Mouse (Mus musculus): ENCODE data around the gene Rrp7a.

Gene Rrp7a

DNA sequence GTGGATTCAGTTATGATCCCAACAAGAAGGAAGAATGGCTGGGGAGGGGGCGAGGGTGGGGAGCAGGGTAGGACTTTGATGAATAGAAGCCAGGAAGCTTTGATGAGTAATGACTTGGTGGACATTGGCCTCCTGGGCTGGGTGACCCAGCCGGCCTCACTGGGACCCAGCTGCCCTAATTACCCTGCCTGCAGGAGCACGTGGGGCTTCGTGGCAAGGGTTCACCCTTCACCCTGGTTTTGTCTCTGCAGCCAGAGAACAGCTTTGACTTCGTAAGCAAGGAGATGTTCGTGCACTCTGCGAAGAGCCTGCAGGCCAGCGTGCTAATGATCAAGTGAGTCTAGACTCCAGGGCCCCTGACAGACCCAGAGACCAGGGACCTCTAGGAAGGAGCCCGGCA, 8.5 kb downstream of the Rrp7a start:
- in situ Hi-C loops (cut with MboI, MseI): loop anchor here (25.0 kb wide), 1 partner anchor 1702 kb away; the partner anchor contains the start of genes Dnajb7, St13 and Xpnpep3

DNA sequence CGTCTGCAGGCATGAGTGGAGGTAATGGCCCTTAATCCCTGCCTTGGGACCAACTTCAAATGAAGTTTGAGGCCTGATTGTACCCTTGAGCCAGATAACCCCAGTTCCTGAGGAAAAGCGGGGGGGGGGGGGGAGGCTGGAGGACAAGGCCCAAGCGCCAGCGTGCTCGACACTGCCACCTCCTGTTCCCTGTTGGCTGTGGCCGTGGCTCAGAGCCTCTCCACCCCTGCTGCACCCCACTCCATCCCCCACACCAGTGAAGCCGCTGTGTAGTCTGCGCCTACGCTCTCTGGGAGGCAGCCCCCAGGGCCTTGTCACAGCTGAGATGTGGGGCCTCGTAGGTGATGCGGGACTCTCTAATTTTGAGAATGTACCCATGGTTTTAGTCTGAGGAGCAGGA, 9.7 kb downstream of the Rrp7a start:
- in situ Hi-C loops (cut with MboI, MseI): loop anchor here (25.0 kb wide), 1 partner anchor 1701 kb away; the partner anchor contains the start of genes Dnajb7, St13 and Xpnpep3

DNA sequence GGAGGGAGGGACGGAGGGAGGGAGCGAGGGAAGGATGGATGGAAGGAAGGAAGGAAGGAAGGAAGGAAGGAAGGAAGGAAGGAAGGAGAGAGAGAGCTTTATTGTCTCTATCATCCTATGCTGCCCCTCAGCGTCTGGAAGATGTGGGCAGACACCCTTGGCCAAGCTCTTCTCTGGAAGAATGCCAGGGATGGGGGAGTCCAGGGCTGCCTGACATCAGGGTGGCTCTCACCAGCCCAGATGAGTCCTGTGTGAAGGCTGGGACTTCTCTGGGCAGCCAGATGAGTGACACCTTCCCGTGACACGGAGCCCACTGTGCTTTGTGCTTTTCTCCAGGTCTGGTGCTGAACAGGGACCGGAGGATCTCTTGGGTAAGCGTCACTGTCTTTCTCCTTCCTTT, 10.7 kb downstream of the Rrp7a start:
- in situ Hi-C loops (cut with MboI, MseI): loop anchor here (25.0 kb wide), 1 partner anchor 1700 kb away; the partner anchor contains the start of genes Dnajb7, St13 and Xpnpep3

DNA sequence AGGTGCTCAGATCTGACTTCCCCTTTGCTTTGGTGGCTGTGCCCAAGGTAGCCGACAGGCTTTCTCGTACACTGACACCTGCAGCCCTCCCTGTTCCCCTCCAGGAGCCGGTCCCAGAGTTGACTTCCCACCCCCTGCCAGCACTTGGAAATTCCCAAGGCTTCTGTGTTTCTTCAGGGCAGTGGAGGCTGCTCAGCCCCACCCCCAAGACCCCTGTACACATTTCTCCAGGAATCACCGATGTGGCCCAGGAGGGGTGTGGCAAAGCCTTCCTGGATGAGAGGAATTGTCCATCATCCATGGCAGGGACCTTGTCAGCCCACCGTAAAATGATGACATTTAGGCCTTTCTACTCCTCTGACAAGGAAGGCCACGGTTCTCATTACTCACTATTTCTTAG, 11.3 kb downstream of the Rrp7a start:
- in situ Hi-C loops (cut with MboI, MseI): loop anchor here (25.0 kb wide), 1 partner anchor 1699 kb away; the partner anchor contains the start of genes Dnajb7, St13 and Xpnpep3

DNA sequence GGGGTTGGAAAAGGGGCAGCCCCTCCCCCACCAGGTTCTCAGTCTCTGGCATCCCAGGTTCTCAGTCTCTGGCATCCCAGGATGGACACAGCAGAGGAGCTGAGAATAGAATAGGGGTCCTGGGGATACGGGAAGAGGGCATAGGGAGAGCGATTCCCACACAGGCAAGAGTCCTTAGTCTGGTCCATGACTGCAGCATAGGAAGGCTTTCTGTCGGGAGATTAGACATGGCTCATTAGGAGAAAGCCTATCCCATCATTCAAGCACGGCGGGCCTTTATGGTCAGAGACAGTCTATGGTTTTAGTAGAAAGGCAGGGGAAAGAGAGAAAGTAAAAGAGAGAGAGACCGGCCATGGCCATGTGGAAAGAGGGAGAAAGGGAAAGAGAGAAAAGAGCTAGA, 14.8 kb downstream of the Rrp7a start:
- in situ Hi-C loops (cut with MboI, MseI): loop anchor here (25.0 kb wide), 1 partner anchor 1696 kb away; the partner anchor contains the start of genes Dnajb7, St13 and Xpnpep3

DNA sequence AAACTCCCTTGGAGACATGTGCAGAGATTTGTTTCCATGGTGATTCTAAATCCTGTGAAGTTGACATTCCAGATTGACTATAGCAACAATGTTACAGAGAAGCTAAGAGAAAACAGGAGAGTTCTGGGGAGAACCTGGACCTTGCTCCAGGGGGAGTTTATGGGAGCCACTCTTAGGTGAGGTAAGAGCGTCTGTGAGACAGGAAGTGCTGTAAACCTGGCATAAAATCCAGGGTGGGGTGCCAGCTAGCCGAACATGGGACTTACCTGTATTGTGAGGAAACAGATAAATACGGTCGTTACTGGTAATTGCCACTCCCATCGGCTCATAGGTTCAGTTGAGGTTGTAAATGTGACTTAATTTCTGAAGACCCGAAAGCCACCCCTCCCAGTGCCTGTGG, 16.2 kb downstream of the Rrp7a start:
- in situ Hi-C loops (cut with MboI, MseI): loop anchor here (25.0 kb wide), 1 partner anchor 1694 kb away; the partner anchor contains the start of genes Dnajb7, St13 and Xpnpep3

DNA sequence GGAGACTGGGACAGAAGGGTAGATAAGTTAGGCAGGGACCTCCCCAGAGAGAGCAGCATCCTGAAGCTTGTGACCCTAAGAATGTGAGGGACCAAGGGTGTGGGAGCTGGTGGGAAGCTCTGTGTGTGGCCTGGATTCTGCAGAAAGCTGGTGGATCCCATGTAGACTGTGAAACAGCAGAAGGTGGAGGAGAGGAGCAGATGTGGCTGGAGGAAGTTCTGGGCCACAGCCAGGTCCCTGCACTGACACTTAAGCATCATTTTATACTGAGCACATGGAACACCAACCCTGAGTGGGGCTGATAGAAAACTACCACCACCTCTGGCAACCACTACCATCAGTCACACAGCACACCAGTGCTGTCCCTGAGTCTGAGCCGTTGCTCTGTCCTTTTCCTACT, 19.5 kb downstream of the Rrp7a start:
- in situ Hi-C loops (cut with MboI, MseI): loop anchor here (25.0 kb wide), 1 partner anchor 1691 kb away; the partner anchor contains the start of genes Dnajb7, St13 and Xpnpep3

DNA sequence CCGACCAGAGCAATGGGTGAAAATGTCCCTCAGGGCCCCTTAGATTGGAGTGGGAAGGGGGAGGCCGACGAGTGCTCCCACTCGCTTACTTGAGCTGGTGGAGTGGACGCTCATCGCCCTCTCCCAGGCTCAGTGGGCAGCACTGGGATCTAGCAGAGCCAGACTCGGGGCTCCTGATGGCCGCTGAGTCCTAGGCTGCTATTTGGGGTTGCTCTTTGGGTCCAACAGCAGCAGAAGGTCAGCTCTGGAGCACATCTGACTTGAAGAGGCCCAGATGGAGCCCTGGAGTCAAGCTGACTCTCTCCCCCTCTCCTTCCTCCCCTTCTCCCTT, 22.3 kb downstream of the Rrp7a start:
- in situ Hi-C loops (cut with MboI, MseI): loop anchor here (25.0 kb wide), 1 partner anchor 1688 kb away; the partner anchor contains the start of genes Dnajb7, St13 and Xpnpep3

DNA sequence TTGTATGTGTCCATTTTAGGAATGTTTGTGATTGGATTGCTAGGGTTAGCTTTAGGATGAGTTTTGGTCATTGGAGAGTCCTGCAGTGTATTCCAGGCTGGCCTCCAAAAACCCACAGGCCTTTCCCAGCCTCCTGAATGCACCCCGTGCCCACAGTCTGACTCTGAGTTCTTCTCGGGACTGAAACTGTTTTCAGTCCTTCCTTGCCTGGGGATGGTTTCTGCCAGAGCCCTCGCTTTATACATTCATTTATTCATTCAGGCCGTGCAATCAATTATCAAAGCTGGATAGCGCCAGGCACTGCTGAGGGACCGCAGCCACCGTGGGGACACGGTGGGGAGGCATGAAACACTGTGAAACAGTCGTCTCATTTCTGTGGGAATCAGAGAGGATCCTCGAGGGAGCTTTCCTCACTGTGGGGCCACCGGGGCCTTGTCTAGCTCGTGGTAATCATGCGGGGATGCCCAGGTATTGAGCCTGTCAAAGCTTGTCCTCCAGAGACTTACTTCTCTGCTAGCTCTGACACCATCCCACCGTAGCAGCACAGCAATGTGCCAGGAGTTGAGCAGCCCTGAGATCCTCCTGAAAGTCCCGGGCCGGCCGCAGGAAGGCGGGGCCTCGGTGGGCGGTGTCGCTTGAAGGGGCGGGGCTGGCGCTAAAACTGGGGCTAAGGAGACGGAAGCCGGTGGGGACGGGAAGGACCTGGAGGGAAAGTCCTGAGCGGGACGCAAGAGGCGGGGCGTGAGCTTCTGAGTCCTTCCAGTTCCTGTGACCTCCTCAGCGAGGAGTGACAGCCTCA, 22.9 kb downstream of the Rrp7a start:
- in situ Hi-C loops (cut with MboI, MseI): loop anchor here (25.0 kb wide), 1 partner anchor 1687 kb away; the partner anchor contains the start of genes Dnajb7, St13 and Xpnpep3

DNA sequence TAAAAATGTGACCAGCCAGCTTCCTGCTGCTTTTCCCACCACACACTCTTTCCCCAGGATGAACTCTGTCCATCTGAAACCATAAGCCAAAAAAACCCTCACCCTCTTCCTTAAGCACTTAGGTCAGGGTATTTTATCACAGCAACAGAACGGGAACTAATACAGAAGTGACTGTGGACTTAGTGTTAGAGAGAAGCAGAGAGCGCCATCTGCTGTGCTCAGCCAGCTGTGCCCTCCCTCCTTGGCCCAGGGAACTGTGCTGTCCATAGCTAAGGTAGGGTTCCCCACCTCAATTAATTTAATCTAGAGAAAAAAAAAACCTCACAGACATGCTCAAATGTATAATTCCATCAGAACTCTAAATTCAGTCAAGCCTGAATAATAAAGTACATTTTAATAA, 26.7 kb downstream of the Rrp7a start:
- in situ Hi-C loops (cut with MboI, MseI): no loop called here

DNA sequence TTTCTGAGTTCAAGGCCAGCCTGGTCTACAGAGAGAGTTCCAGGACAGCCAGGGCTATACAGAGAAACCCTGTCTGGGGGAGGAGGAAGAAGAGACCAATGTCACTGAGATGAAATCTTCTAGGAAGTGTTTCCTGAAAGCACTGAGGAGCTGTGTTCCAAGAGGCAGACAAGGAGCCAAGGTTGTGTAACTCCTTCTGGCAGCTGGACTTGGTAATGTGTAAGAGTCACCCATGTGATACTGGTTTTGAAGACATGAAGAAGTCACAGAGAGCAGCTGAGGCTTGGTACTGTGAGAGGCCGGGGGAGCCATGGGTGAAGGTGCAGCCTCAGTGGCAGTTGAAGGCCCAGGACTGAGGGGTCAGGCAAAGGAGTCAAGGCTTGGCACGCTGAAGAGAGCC, 28.9 kb downstream of the Rrp7a start:
- in situ Hi-C loops (cut with MboI, MseI): no loop called here

DNA sequence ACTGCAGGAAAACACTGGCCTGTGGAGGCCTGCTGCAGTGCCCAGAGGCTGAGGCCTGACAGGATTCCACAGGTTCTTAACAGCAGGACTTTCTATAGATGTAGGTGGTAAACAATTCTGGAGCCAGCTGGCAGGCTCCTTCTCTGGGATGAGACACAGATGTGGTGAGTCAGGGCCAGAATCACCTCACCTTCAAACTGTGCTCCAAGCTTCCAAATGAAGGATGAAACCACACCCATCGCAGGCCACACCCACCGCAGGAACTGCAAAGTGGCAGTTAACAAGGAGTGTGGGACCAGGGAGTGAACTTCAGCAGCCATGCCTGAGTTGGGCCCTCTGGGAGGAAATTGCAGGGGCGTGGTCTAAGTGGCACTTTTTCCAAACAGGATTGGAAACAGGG, 31.7 kb downstream of the Rrp7a start:
- in situ Hi-C loops (cut with MboI, MseI): no loop called here

DNA sequence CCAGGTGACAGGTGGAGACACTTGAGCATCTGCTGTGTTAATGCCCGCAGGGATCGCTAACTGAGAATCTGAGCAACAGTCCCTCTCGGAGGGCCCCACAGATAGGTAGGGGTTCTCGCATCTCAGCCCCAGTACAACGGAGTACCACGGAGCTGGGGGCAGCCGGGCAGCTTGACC, 33.3 kb downstream of the Rrp7a start, which contains the start of gene Serhl:
Gene Serhl (plus strand): TSS at position 78 of the 177 bp plus-strand sequence.
- in situ Hi-C loops (cut with MboI, MseI): no loop called here

DNA sequence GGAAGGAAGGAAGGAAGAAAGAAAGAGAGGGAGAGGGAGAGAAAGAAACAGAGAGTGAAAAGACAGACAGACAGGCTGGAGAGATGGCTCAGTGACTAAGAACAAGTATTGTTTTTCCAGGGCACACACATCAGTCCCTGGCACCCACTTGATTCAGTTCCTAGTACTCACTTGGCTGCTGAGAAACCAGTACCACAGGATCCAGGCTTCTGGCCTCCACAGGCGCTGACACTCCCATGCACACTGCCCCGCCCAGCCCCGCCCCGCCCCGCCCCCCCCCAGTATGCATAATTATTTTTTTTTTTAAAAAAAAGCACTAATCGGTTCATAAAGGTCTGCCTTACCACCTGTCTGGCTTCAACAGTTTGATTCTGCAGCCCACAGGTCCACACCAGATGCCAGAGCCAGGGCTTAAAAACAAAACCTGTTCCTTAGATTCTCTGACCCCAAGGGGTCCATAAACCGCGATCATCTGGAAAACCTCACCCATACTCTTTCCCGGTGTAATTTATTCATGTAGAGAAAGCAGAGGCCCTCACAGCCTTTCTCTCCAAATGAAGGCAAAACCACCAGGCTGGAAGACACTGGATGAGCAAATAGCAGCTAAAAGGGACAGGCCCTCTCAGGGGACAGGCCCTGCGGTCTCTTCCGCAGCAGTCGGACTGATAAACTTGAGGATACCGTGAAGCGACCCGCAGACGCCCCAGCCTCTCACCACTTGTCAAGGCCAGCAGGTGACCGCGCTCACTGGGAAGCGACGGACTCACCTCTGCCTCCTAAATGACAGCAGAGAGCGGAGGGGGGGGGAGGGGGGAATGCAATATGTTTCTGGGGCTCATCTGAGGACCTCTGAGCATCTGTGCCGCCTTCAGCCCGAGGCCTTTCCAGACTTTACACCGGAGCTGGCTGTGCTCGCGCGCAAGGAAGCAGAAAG, 33.8 kb downstream of the Rrp7a start:
- in situ Hi-C loops (cut with MboI, MseI): no loop called here

DNA sequence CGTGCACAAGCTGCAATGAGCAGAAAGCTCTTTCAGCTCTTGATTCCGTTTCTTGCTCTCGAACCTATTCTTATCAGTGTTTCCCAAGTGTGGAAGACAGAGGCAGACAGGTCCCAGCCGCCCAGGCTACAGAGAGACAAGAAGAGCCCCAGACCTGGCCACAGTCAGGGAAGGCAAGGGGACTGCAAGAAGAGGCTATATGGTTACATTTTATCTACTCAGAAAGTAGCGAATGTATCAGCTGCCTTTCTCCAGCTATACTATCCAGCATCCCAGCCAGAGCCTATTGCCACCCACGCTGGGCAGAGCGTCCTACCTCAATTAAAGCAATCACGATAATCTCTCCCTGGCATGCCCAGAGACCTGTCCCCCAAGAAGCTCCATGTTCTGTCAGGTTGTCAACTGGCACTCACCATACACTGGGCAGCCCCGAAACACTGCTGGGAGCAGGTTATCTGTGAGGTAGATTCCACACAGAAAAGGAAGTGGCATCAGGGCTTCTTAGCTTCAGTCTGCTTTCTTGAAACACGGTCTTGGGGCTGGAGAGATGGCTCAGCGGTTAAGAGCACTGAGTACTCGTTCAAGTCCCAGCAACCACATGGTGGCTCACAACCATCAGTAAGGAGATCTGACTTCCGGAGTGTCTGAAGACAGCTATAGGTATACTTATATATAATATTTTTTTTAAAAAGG, 35.8 kb downstream of the Rrp7a start:
- in situ Hi-C loops (cut with MboI, MseI): no loop called here

DNA sequence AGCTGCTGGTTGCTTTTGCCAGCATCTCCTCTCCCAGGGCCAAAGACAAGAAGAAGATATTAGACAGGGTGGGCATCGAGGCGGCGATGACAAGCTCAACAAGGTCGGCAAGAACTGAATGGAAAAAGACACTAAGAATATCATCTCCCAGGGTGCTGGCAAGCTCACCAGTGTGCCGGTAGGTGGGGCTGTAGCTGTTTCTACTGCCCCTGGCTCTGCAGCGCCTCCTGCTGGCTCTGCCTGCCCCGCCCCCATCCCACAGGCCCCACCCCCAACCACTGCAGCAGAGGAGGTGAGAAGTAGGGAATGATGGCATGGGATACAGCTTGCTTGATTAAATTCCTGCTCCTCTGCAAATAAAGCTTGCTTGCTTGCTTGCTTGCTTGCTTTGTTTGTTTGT, 36.7 kb downstream of the Rrp7a start:
- in situ Hi-C loops (cut with MboI, MseI): no loop called here

DNA sequence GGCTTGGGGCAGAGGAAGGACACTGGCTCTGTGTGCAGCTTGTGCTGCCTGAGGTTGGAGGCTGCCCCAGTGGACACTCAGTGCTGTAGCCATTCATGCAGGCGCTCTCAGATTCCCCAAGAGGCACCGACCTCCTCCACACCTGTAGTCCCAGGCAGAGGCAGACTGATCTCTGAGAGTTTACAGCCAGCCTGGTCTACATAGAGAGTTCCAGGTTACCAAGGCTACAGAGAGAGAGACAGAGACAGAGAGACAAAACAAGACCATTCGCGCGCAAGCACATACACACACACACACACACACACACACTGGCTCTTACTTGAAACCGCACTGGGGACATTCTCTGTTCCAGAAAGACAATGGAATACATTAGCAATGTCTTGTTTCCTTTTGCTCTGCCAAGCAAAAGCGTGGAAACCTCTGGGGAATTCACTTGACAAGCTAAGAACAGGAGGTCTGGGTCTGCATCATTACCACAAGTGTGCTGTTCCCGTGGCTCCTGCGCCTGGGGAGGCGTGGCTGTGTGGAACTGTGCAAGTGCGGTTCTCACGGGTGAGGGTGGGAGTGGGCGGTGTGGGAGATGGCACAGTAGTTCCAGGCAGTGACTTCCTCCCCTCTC, 38.5 kb downstream of the Rrp7a start:
- in situ Hi-C loops (cut with MboI, MseI): no loop called here

DNA sequence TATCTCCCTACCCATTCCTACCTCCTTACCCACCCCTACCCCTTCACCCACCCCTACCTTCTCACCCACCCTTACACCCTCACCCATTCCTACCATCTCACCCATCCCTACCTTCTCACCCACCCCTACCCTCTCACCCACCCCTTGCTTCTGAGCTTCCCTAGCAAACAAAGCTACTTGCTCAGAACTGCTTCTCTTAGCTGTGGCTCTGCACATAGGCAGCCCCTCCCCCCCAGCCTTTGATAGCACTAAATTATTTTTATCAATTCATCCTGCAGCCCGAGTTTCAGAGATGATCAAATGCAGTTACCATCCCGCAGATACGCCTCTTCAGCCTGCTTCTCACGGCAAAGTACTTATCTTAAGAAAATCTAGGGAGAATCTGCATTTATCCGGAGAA, 39.1 kb downstream of the Rrp7a start:
- in situ Hi-C loops (cut with MboI, MseI): no loop called here

DNA sequence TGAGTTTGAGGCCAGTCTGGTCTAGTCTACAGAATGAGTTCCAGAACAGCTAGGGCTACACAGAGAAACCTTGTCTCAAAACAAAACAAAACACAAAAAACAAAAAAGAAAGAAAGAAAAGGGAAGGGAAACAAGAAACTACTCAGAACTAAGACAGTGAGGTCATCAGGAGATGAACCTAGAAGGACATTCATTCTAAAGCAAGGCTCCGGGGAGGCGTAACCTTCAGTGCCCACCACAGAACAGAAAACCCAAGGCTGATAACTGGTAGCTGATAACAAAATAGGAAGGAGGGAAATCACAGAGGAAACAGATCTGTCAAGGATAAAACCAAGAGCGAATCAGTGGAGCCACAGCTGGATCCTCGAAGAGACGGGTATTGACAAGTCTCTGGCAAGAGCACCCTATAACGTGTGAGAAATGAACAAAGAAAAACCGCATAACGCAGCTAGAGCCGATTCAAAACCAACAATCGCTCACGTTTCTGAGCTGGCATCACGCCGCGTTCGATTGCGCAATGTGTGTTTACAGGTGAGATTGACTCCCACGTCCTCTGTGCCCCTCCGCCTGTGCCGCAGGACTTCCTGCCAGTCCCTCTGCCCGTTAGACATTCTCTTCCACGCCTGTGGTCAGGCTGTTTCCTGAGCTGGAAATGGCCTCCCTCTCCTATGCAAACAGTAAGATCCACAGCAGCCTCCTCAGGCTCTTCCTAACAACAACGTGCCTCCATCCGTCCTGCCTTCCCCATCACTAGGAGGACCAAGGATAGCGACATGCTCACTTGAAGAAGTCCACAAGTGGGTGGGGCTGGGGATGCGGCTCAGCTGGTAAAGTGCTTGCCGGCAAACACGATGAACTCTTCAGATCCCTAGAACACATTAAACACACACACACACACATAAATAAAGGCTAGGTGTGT, 46.7 kb downstream of the Rrp7a start:
- in situ Hi-C loops (cut with MboI, MseI): loop anchor here (10.0 kb wide), 1 partner anchor 271 kb away; no protein-coding TSS in a partner anchor

DNA sequence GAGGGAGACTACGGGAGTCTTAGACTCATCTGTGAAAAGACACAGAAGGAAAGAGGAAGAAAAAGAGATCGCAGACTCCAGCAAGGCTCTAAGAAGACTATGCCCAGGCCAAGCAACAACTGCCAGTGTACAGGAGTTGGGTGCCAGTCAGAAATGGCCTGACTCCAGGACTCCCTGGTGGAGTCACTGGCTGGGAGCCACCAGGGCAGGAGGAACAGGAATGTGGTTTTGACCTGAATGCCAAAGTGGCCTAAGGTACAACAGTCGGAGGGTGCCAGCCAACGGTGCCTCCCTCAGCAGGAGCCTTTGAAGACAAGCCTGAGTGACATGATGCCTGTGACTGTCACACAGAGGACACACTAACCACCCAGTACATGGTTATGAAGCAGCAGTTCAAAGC, 48.4 kb downstream of the Rrp7a start:
- in situ Hi-C loops (cut with MboI, MseI): loop anchor here (10.0 kb wide), 1 partner anchor 269 kb away; no protein-coding TSS in a partner anchor
